Mouse (Mus musculus) CH12.LX (cell line): Measurements from ENCODE around the gene Rasgef1a. TPM values are rescaled to one million over a fixed set of nuclear protein-coding genes. Genes with fewer than 3 reads are reported as not detected.

Source experiments
- DNase-seq: peaks from one replicate; pipeline ENCODE4 v3.0.0-alpha.2; 2013; ENCODE audit errors: extremely low read depth
- H3K27ac ChIP-seq: 2 replicates; pipeline ENCODE4 v1.5.1; 2012; ENCODE audit warnings: low read depth, mild to moderate bottlenecking, control low read depth, moderate library complexity; ENCODE audit not compliant: insufficient read depth
- H3K27me3 ChIP-seq: replicated peaks from 2 replicates; pipeline ENCODE3; 2012; ENCODE audit warnings: inconsistent platforms
- H3K36me3 ChIP-seq, 2 experiments: replicated peaks in 1 of 2; 2 replicates each; pipeline versions ENCODE3 to v1.6.1; 2012; ENCODE audit warnings: inconsistent platforms in 1 of 2, low read length in 1 of 2, mild to moderate bottlenecking in 1 of 2, mixed read lengths in 1 of 2, moderate library complexity in 1 of 2; ENCODE audit not compliant: control insufficient read depth in 1 of 2, insufficient read depth in 1 of 2
- H3K4me1 ChIP-seq, 2 experiments: 2 replicates each; pipeline ENCODE4 v1.6.1; 2012; ENCODE audit warnings: inconsistent platforms in 1 of 2, moderate library complexity in 1 of 2; ENCODE audit not compliant: insufficient read depth in 2 of 2, control insufficient read depth in 1 of 2
- H3K4me2 ChIP-seq: 2 replicates; pipeline ENCODE4 v1.6.1; 2012; ENCODE audit warnings: low read depth, mild to moderate bottlenecking, control low read depth; ENCODE audit not compliant: poor library complexity, insufficient read depth, severe bottlenecking
- H3K4me3 ChIP-seq, 3 experiments: fragments of 150-350 bp in 1 of 3; sonication (generic) in 1 of 3; replicated peaks in 1 of 3; 2 replicates each; pipeline versions ENCODE3 to v1.5.1; 2011 to 2012; ENCODE audit warnings: low read depth in 2 of 3, low read length in 2 of 3, mild to moderate bottlenecking in 2 of 3, moderate library complexity in 2 of 3, control low read depth in 1 of 3, improper control_type of control experiment in 1 of 3, inconsistent platforms in 1 of 3, mixed read lengths in 1 of 3; ENCODE audit not compliant: poor library complexity in 1 of 3
- H3K79me2 ChIP-seq: replicated peaks from 2 replicates; pipeline ENCODE4 v1.6.1; 2012; ENCODE audit warnings: mild to moderate bottlenecking, moderate library complexity; ENCODE audit not compliant: control insufficient read depth, poor library complexity, insufficient read depth, severe bottlenecking; ENCODE audit errors: extremely low read depth
- H3K9ac ChIP-seq: 2 replicates; pipeline ENCODE4 v1.6.1; 2012; ENCODE audit warnings: low read depth, mild to moderate bottlenecking, control low read depth, moderate library complexity; ENCODE audit not compliant: insufficient read depth
- H3K9me3 ChIP-seq: replicated peaks from 2 replicates; pipeline ENCODE3; 2012; ENCODE audit warnings: low read length, inconsistent platforms, mixed read lengths
- CHD1 ChIP-seq: IDR thresholded peaks from 2 replicates; pipeline ENCODE4 v1.6.1; 2012; ENCODE audit warnings: low read depth, low read length, improper control_type of control experiment, inconsistent platforms
- CTCF ChIP-seq, 2 experiments: IDR thresholded peaks in 1 of 2; conservative IDR thresholded peaks in 1 of 2; 2 replicates each; pipeline ENCODE4 v1.5.1; 2011 to 2012; ENCODE audit warnings: low read depth in 2 of 2, low read length in 2 of 2, improper control_type of control experiment in 1 of 2, inconsistent platforms in 1 of 2, mild to moderate bottlenecking in 1 of 2, moderate library complexity in 1 of 2
- E2F4 ChIP-seq: IDR thresholded peaks from 2 replicates; pipeline ENCODE4 v1.6.1; 2011; ENCODE audit warnings: low read depth, low read length, improper control_type of control experiment; ENCODE audit not compliant: insufficient replicate concordance
- ELF1 ChIP-seq: IDR thresholded peaks from 2 replicates; pipeline ENCODE4 v1.6.1; 2014; ENCODE audit warnings: low read depth, mild to moderate bottlenecking, inconsistent platforms, low read length, improper control_type of control experiment
- EP300 ChIP-seq: IDR thresholded peaks from 2 replicates; pipeline ENCODE4 v1.6.1; 2011; ENCODE audit warnings: low read length, improper control_type of control experiment
- JUN ChIP-seq: IDR thresholded peaks from 2 replicates; pipeline ENCODE4 v1.6.1; 2011; ENCODE audit warnings: low read depth, mild to moderate bottlenecking, low read length, improper control_type of control experiment, moderate library complexity; ENCODE audit not compliant: insufficient read depth
- JUND ChIP-seq: conservative IDR thresholded peaks from 2 replicates; pipeline ENCODE4 v1.6.1; 2011; ENCODE audit warnings: low read depth, low read length, improper control_type of control experiment
- MAZ ChIP-seq: IDR thresholded peaks from 2 replicates; pipeline ENCODE4 v1.6.1; 2012; ENCODE audit warnings: low read depth, mild to moderate bottlenecking, inconsistent platforms, low read length, improper control_type of control experiment, moderate library complexity
- MEF2A ChIP-seq: IDR thresholded peaks from 2 replicates; pipeline ENCODE4 v1.6.1; 2014; ENCODE audit warnings: low read depth, mild to moderate bottlenecking, inconsistent platforms, low read length, improper control_type of control experiment, borderline replicate concordance
- RAD21 ChIP-seq: IDR thresholded peaks from 2 replicates; pipeline ENCODE4 v1.6.1; 2011; ENCODE audit warnings: low read depth, mild to moderate bottlenecking, low read length, improper control_type of control experiment, moderate library complexity
- RCOR1 ChIP-seq: conservative IDR thresholded peaks from 2 replicates; pipeline ENCODE4 v1.6.1; 2012; ENCODE audit warnings: low read depth, mild to moderate bottlenecking, inconsistent platforms, low read length, improper control_type of control experiment
- TCF12 ChIP-seq: IDR thresholded peaks from 2 replicates; pipeline ENCODE4 v1.6.1; 2014; ENCODE audit warnings: low read depth, mild to moderate bottlenecking, inconsistent platforms, low read length, improper control_type of control experiment
- USF1 ChIP-seq: IDR thresholded peaks from 2 replicates; pipeline ENCODE4 v1.6.1; 2014; ENCODE audit warnings: low read depth, mild to moderate bottlenecking, inconsistent platforms, low read length, improper control_type of control experiment
- USF2 ChIP-seq: conservative IDR thresholded peaks from 2 replicates; pipeline ENCODE4 v1.6.1; 2011; ENCODE audit warnings: low read depth, low read length, improper control_type of control experiment
- ZC3H11A ChIP-seq: IDR thresholded peaks from 2 replicates; pipeline ENCODE4 v1.6.1; 2012; ENCODE audit warnings: low read depth, mild to moderate bottlenecking, inconsistent platforms, low read length, improper control_type of control experiment
- ZNF384 ChIP-seq: IDR thresholded peaks from 2 replicates; pipeline ENCODE4 v1.6.1; 2012; ENCODE audit warnings: low read depth, low read length, improper control_type of control experiment, inconsistent platforms
- dilution Hi-C: fragments of 300-500 bp; cut with MboI; formaldehyde crosslinking; loops from 2 replicates; pipeline ENCODE4 v1.14.3; 2020; ENCODE audit warnings: low sequenced_read_pairs; ENCODE audit not compliant: extremely low pct_unique_long_range_greater_than_20kb, extremely low pct_ligation_motif_present
- in situ Hi-C: fragments of 300-500 bp; cut with MboI; formaldehyde crosslinking; loops from 3 replicates; pipeline ENCODE4 v1.14.3; 2019; ENCODE audit warnings: low sequenced_read_pairs, low pct_ligation_motif_present, low pct_unique_long_range_greater_than_20kb, mixed read lengths
- polyA plus RNA-seq: library from polyadenylated mRNA; unstranded; fragments of >175 nt; gene quantifications from 2 replicates; pipeline ENCODE4 v1.2.1, GENCODE M21; 2012; ENCODE audit warnings: low read depth; ENCODE audit not compliant: insufficient read length
- total RNA-seq, 2 experiments: library from RNA; depleted of rRNA; stranded (reverse); fragments of 300-350 nt in 1 of 2; fragments of >200 nt in 1 of 2; gene quantifications; 2 replicates each; pipeline ENCODE4 v1.2.3; 2012 to 2014

Gene Rasgef1a
- total and polyA plus RNA-seq, 3 experiments = 0.13 TPM; not detected in 2

DNA sequence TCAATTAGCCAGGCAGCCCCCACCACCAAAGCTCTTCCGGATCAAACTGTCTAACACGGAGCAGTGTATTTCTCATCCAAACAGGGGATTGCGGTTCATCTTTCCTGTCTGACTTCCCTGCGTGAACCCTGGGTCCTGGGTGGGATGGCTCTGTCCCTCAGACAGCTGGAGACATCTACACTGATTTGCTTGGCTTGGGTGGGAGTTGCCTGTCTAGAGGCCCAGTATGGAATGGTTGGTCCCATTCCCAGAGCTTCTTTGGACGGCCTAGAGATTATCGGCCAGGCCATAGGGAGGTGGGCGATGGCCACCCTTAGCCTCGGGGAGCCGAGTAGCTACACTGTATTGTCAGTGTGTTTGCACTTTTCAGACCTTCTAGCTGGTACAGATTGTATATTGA is 79.6 kb downstream of the Rasgef1a start:
- dilution Hi-C loops = no loop called here

GRCm38 (mm10) chr6:118097765-118098365 is 86.6 kb downstream of the Rasgef1a start:
- H3K36me3 ChIP-seq = no peaks in the 10 kb centered on the region
- dilution Hi-C loops (no loop called here), in situ Hi-C loops (no loop called here)
- H3K4me3 ChIP-seq = no peak overlapping the region
- no peaks in the 10 kb centered on the region for H3K4me1 ChIP-seq
- no peak for DNase-seq
- H3K9ac ChIP-seq = no peak overlapping the region
- TF ChIP-seq JUND (no peak), ZNF384 (no peak), MAZ (no peak)
- H3K79me2 ChIP-seq = no peaks in the 10 kb centered on the region
- peaks cover 49% of the 10 kb centered on the region for H3K27me3 ChIP-seq
- no peak overlapping the region for H3K4me2 ChIP-seq
- no peak overlapping the region for H3K27ac ChIP-seq
- H3K9me3 ChIP-seq = peaks cover 5% of the 10 kb centered on the region

More for the DNA sequence above, 79.6 kb downstream of the Rasgef1a start:
- Histone ChIP-seq H3K79me2 (no peaks in the 10 kb centered on the region), H3K4me2 (no peak overlapping the region), H3K27me3 (peaks cover 78% of the 10 kb centered on the region), H3K27ac (no peak overlapping the region), H3K9me3 (peaks cover 5% of the 10 kb centered on the region), H3K4me3 (no peak overlapping the region), H3K36me3 (no peaks in the 10 kb centered on the region), H3K4me1 (no peaks in the 10 kb centered on the region), H3K9ac (no peak overlapping the region)
- no peak for TF ChIP-seq E2F4
- TF ChIP-seq USF1 = no peak
- no peak for TF ChIP-seq ELF1
- TF ChIP-seq MEF2A = no peak
- no peak for TF ChIP-seq EP300
- no peak for TF ChIP-seq CHD1
- TF ChIP-seq CTCF (conservative IDR thresholded peaks at IDR 0.05 in 1 of 2, IDR thresholded peaks at IDR 0.05 in 1 of 2; ENCODE audit: low read depth in 2 of 2, low read length in 2 of 2) = no peak
- TF ChIP-seq RAD21 = no peak
- no peak for TF ChIP-seq USF2
- TF ChIP-seq RCOR1 = no peak
- TF ChIP-seq ZNF384 = no peak
- TF ChIP-seq ZC3H11A = no peak
- TF ChIP-seq JUN = no peak
- no peak for TF ChIP-seq TCF12
- no peak for TF ChIP-seq JUND
- no peak for DNase-seq
- in situ Hi-C loops = no loop called here
